Mouse (Mus musculus) hindbrain, embryonic 15.5 days (tissue): ENCODE measurements around the gene Vegfd. TPM values are rescaled to one million over a fixed set of nuclear protein-coding genes. Genes with fewer than 3 reads are reported as not detected.

Experiments used
- ATAC-seq: fragments of 200-750 bp; cut with Nextera tagmentation; 2 replicates; pipeline ENCODE4 v1.8.0; 2017; ENCODE audit warnings: low read depth, moderate number of reproducible peaks, moderate TSS enrichment; ENCODE audit not compliant: low FRiP score
- H3K27ac ChIP-seq: fragments of 300-500 bp; sonication (generic); replicated peaks from 2 replicates; pipeline ENCODE4 v1.5.1; 2015; ENCODE audit warnings: mild to moderate bottlenecking, inconsistent platforms
- H3K27me3 ChIP-seq: fragments of 300-500 bp; sonication (generic); 2 replicates; pipeline ENCODE4 v1.6.1; 2015; ENCODE audit warnings: control low read depth, inconsistent platforms
- H3K36me3 ChIP-seq: fragments of 300-500 bp; sonication (generic); 2 replicates; pipeline ENCODE4 v1.6.1; 2015; ENCODE audit warnings: control low read depth, inconsistent platforms
- H3K4me1 ChIP-seq: fragments of 300-500 bp; sonication (generic); replicated peaks from 2 replicates; pipeline ENCODE4 v1.6.1; 2015; ENCODE audit warnings: control low read depth, inconsistent platforms
- H3K4me2 ChIP-seq: fragments of 300-500 bp; sonication (generic); 2 replicates; pipeline ENCODE4 v1.6.1; 2015; ENCODE audit warnings: moderate library complexity, mild to moderate bottlenecking, inconsistent platforms
- H3K4me3 ChIP-seq: fragments of 300-500 bp; sonication (generic); 2 replicates; pipeline ENCODE4 v1.5.1; 2015; ENCODE audit warnings: mild to moderate bottlenecking, inconsistent platforms
- H3K9ac ChIP-seq: fragments of 300-500 bp; sonication (generic); 2 replicates; pipeline ENCODE4 v1.6.1; 2015; ENCODE audit warnings: inconsistent platforms
- H3K9me3 ChIP-seq: fragments of 300-500 bp; sonication (generic); 2 replicates; pipeline ENCODE4 v1.6.1; 2016; ENCODE audit warnings: control low read depth, inconsistent platforms
- WGBS: fragments of 180-500 bp; shearing (Covaris S2); methylation state at CpG from one replicate; pipeline ENCODE4 v1.1.7; 2015; 5-methylcytosine and 5-hydroxymethylcytosine counted together
- polyA plus RNA-seq: library from polyadenylated mRNA; unstranded; fragments of >200 nt; fragmentation: Nextera tagmentation; extraction: Ambion mirVana; gene quantifications from 2 replicates; pipeline ENCODE4 v1.2.1, GENCODE M21; 2015

Vegfd gene
- polyA plus RNA-seq, 1 experiment from 2014 or later: 0.51 TPM

DNA sequence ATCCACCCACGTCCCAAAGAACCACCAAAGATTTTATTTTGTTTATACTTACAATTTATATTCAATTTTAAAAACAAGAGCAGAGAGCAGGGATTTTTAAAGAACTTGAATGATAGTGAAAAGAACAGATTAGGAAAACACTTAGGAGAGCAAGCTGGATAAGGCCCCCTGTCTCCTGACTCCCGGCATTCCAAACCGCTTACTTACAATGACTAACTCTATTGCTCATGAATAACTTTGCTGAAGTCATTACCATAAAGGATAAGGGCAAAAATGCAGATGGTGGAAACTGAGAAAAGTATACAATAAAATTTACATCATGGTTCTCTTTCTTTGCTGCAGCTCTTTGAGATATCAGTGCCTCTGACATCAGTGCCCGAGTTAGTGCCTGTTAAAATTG lies 20.9 kb downstream of the Vegfd start:
- Histone ChIP-seq H3K4me3 (no peak overlapping the region), H3K27me3 (no peaks in the 10 kb centered on the region), H3K9ac (no peak overlapping the region), H3K4me2 (no peak overlapping the region), H3K4me1 (no peaks in the 10 kb centered on the region), H3K9me3 (no peaks in the 10 kb centered on the region), H3K36me3 (no peaks in the 10 kb centered on the region), H3K27ac (no peak overlapping the region)
- no peak for ATAC-seq
- WGBS: 80% methylated on average over 4 of the region's 4 CpGs

- WGBS: 59% methylated on average over 3 of the region's 3 CpGs
- H3K9ac ChIP-seq: no peak overlapping the region
- ATAC-seq: peak; percentile 54; the same call in 1 of the 2 replicates
Measured at GRCm38 (mm10) chrX:164398456-164398855, 25.3 kb downstream of the Vegfd start.

DNA sequence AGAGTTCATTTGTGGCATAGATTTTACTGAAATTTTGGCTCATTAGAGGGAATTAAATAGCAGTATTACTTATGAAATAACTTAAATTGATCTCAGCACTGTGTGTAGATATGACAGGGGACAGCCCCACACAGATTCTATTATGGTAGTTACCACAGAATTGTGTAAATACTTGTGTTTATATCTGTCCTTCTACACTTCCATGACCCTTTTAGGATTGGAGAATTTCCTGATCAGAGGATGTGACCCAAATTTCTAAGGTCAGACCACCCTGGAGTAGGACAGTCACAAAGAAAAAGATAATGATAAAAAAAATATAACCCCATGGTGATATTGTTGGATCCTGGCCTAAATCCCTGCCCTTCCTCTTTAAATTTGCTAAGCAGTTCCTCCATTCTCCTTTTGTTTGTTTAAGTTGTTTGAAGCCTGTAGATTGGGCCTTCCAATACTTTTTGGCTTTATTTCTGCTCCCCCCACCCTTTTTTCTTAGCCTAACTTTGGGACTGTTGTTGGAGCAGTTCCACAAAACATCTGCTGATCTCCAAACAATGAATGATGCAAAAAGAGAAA lies 32.0 kb downstream of the Vegfd start:
- no peak for ATAC-seq
- Histone ChIP-seq H3K36me3 (no peaks in the 10 kb centered on the region), H3K27ac (no peak overlapping the region), H3K27me3 (no peaks in the 10 kb centered on the region), H3K4me1 (no peaks in the 10 kb centered on the region), H3K9ac (no peak overlapping the region), H3K9me3 (no peaks in the 10 kb centered on the region), H3K4me2 (no peak overlapping the region), H3K4me3 (no peak overlapping the region)

More at GRCm38 (mm10) chrX:164398456-164398855, 25.3 kb downstream of the Vegfd start:
- Histone ChIP-seq H3K4me3 (no peak overlapping the region), H3K27me3 (no peaks in the 10 kb centered on the region), H3K4me1 (no peaks in the 10 kb centered on the region), H3K4me2 (no peak overlapping the region), H3K9me3 (no peaks in the 10 kb centered on the region), H3K36me3 (no peaks in the 10 kb centered on the region), H3K27ac (no peak overlapping the region)

- Histone ChIP-seq H3K4me2 (no peak overlapping the region), H3K9me3 (no peaks in the 10 kb centered on the region), H3K4me1 (no peaks in the 10 kb centered on the region), H3K4me3 (no peak overlapping the region), H3K27ac (no peak overlapping the region), H3K9ac (no peak overlapping the region), H3K27me3 (no peaks in the 10 kb centered on the region), H3K36me3 (no peaks in the 10 kb centered on the region)
- ATAC-seq: no peak
- 82% methylated on average over 9 of the region's 9 CpGs for WGBS
Measured at GRCm38 (mm10) chrX:164406133-164407022, 33.2 kb downstream of the Vegfd start.

- WGBS: 77% methylated on average over 3 of the region's 3 CpGs
- H3K27ac ChIP-seq: no peak overlapping the region
- H3K4me2 ChIP-seq: no peak overlapping the region
- H3K9ac ChIP-seq: no peak overlapping the region
- H3K4me3 ChIP-seq: no peak overlapping the region
- no peaks in the 10 kb centered on the region for H3K9me3 ChIP-seq
- no peak for ATAC-seq
- no peaks in the 10 kb centered on the region for H3K27me3 ChIP-seq
- no peaks in the 10 kb centered on the region for H3K36me3 ChIP-seq
- H3K4me1 ChIP-seq: no peaks in the 10 kb centered on the region
Measured at GRCm38 (mm10) chrX:164408301-164408927, 35.2 kb downstream of the Vegfd start.

- 88% methylated on average over 1 of the region's 1 CpGs for WGBS
- H3K9ac ChIP-seq: no peak overlapping the region
- H3K4me2 ChIP-seq: no peak overlapping the region
- ATAC-seq: no peak
- H3K27me3 ChIP-seq: no peaks in the 10 kb centered on the region
- H3K36me3 ChIP-seq: no peaks in the 10 kb centered on the region
- no peak overlapping the region for H3K4me3 ChIP-seq
- no peaks in the 10 kb centered on the region for H3K4me1 ChIP-seq
- H3K27ac ChIP-seq: no peak overlapping the region
- no peaks in the 10 kb centered on the region for H3K9me3 ChIP-seq
Measured at GRCm38 (mm10) chrX:164410562-164410961, 37.4 kb downstream of the Vegfd start.

GRCm38 (mm10) chrX:164416803-164417202 lies 43.6 kb downstream of the Vegfd start:
- H3K36me3 ChIP-seq: no peaks in the 10 kb centered on the region
- no peaks in the 10 kb centered on the region for H3K9me3 ChIP-seq
- no peak overlapping the region for H3K9ac ChIP-seq
- ATAC-seq: no peak
- no peaks in the 10 kb centered on the region for H3K27me3 ChIP-seq
- H3K27ac ChIP-seq: no peak overlapping the region
- 0 out of 2 replicates have a peak, but pooled peaks cover 7% of the 10 kb centered on the region for H3K4me1 ChIP-seq
- WGBS: 83% methylated on average over 2 of the region's 2 CpGs
- H3K4me3 ChIP-seq: no peak overlapping the region
- no peak overlapping the region for H3K4me2 ChIP-seq

DNA sequence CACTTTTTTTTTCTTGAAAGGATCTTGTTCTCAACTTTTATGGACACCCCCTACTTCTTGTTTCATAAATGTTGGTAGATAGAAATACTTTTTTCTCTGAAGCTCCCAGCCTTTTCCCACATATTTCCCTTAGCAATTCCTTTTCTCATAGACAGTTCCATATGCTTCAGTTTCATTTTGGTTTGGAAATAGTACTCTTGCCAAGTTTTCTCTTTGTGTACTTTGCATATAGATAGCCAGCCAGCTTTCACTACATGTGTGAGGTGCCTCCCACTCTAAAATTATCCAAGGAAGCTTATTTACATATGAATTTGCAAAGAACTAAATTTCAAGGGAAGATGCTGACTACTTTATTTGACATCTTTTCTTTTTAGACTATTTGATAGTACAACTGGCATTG lies 44.8 kb downstream of the Vegfd start:
- H3K4me2 ChIP-seq: no peak overlapping the region
- no peak overlapping the region for H3K27ac ChIP-seq
- H3K36me3 ChIP-seq: no peaks in the 10 kb centered on the region
- no peaks in the 10 kb centered on the region for H3K27me3 ChIP-seq
- 0 out of 2 replicates have a peak, but pooled peaks cover 7% of the 10 kb centered on the region for H3K4me1 ChIP-seq
- no peak overlapping the region for H3K4me3 ChIP-seq
- no peak overlapping the region for H3K9ac ChIP-seq
- ATAC-seq: no peak
- H3K9me3 ChIP-seq: no peaks in the 10 kb centered on the region

DNA sequence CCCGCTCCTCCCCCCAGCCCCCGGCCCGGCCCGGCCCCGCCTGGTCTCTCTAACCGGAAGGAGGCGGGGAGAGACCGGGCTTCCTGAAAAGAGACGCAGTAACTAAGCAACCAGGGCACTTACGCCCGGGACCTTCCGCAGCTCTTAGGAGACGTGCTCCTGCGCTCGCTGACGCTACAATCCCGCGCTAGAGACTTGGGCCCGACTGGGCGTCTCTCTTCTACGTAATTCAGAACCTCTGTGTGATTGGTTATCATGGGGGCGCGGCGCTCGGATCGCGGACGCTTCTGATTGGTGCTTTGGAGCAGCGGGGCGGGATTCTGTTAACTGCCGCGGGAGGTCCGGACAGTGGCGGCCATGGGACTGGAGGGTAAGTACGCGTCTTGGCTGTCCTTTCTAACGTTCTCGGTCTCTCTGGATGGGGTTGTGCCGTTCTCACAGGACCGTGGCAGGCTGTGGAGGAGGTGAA lies 46.3 kb downstream of the Vegfd start, which contains the start of gene Piga:
TSS of gene Piga (plus strand) at position 317 of the 469 bp plus-strand sequence.
- peak within 1 kb of the TSS; percentile 71 for H3K27ac ChIP-seq
- WGBS: 21% methylated on average over 40 of the region's 40 CpGs
- H3K36me3 ChIP-seq: no peaks in the 10 kb centered on the region
- H3K27me3 ChIP-seq: no peaks in the 10 kb centered on the region
- H3K4me3 ChIP-seq: peak within 1 kb of the TSS; percentile 60
- 0 out of 2 replicates have a peak, but pooled peaks cover 7% of the 10 kb centered on the region for H3K4me1 ChIP-seq
- ATAC-seq: peak; percentile 100
- no peaks in the 10 kb centered on the region for H3K9me3 ChIP-seq
- peak within 1 kb of the TSS; percentile 54 for H3K9ac ChIP-seq
- peak within 1 kb of the TSS; percentile 63 for H3K4me2 ChIP-seq

GRCm38 (mm10) chrX:164419955-164420354 lies 46.8 kb downstream of the Vegfd start:
- no peaks in the 10 kb centered on the region for H3K36me3 ChIP-seq
- 26% methylated on average over 13 of the region's 13 CpGs for WGBS
- peak overlapping the region; percentile 63 for H3K4me2 ChIP-seq
- H3K27ac ChIP-seq: peak overlapping the region; percentile 71
- peak overlapping the region; percentile 60 for H3K4me3 ChIP-seq
- no peaks in the 10 kb centered on the region for H3K9me3 ChIP-seq
- peak overlapping the region; percentile 54 for H3K9ac ChIP-seq
- H3K4me1 ChIP-seq: 0 out of 2 replicates have a peak, but pooled peaks cover 7% of the 10 kb centered on the region
- no peak for ATAC-seq
- no peaks in the 10 kb centered on the region for H3K27me3 ChIP-seq

- Histone ChIP-seq H3K27me3 (no peaks in the 10 kb centered on the region), H3K9ac (peak overlapping the region; percentile 54; the same call in 1 of the 2 replicates), H3K36me3 (no peaks in the 10 kb centered on the region), H3K4me1 (0 out of 2 replicates have a peak, but pooled peaks cover 7% of the 10 kb centered on the region), H3K4me2 (peak overlapping the region; percentile 63), H3K4me3 (peak overlapping the region; percentile 60), H3K27ac (no peak overlapping the region), H3K9me3 (no peaks in the 10 kb centered on the region)
- ATAC-seq: no peak
- WGBS: 57% methylated on average over 3 of the region's 3 CpGs
Measured at GRCm38 (mm10) chrX:164420518-164420917, 47.3 kb downstream of the Vegfd start.

DNA sequence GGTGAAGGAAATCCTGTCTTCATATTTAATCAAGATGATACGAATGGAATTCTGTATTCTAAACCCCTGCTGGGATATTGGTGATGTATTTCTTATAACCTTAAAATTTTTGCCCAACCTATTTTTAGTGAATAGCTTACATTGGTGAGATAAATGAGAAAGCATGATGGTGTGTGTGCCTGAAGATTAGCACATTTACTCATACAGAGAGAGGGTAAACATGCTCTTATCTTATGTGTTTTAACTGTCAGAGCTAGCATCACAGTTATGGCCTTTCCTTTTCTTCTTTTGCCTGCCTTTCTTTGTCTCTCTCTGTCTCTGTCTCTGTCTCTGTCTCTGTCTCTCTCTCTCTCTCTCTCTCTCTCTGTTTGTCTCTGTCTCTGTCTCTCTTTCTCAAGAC lies 51.6 kb downstream of the Vegfd start:
- no peaks in the 10 kb centered on the region for H3K27me3 ChIP-seq
- H3K27ac ChIP-seq: no peak overlapping the region
- H3K4me3 ChIP-seq: no peak overlapping the region
- 91% methylated on average over 1 of the region's 1 CpGs for WGBS
- no peak overlapping the region for H3K4me2 ChIP-seq
- no peak for ATAC-seq
- H3K36me3 ChIP-seq: no peaks in the 10 kb centered on the region
- H3K9ac ChIP-seq: no peak overlapping the region
- 0 out of 2 replicates have a peak, but pooled peaks cover 7% of the 10 kb centered on the region for H3K4me1 ChIP-seq
- H3K9me3 ChIP-seq: no peaks in the 10 kb centered on the region
